Mouse (Mus musculus): ENCODE measurements around the gene Mmp1b. TPM values are rescaled to one million over a fixed set of nuclear protein-coding genes. Genes with fewer than 3 reads are reported as not detected.
"Not testable (repeated sequence)": the region's sequence is repeated elsewhere in the genome, so short reads cannot be mapped to it uniquely, and the experiment has no call there.

Gene Mmp1b
- polyA plus RNA-seq (2015; fragmentation: Nextera tagmentation; extraction: Ambion mirVana): not detected in 2 replicates

DNA sequence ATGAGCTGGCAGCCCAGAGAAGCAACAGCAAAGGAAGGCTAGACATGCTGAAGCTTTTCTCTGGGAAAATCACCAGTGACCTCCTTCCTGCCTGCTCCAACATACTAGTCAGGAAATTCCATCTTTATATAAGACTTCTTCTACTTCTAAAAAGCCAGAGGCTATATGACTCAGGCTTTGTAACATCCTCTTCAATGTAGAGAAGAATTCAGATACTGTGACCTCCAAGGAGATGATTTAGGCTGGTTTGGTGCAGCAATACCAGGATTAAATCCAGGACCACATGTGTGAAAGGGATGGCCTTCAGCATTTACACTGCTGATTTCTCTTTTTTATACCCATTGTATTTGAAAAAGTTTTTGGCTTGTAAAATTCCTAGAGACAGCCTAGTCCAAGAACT lies at the start of gene Mmp1b:
Mmp1b (minus strand) TSS at position 101 of the 400 bp plus-strand sequence.
- Histone ChIP-seq H3K4me1 (no peaks in the 10 kb centered on the region), H3K9ac (no peak within 1 kb of the TSS), H3K9me3 (no peaks in the 10 kb centered on the region), H3K36me3 (no peaks in the 10 kb centered on the region), H3K27ac (no peak within 1 kb of the TSS), H3K4me2 (replicated peaks) (no peak within 1 kb of the TSS), H3K4me3 (no peak within 1 kb of the TSS), H3K27me3 (no peaks in the 10 kb centered on the region)
- ATAC-seq (ENCODE audit: low FRiP score, low read depth): no peak

DNA sequence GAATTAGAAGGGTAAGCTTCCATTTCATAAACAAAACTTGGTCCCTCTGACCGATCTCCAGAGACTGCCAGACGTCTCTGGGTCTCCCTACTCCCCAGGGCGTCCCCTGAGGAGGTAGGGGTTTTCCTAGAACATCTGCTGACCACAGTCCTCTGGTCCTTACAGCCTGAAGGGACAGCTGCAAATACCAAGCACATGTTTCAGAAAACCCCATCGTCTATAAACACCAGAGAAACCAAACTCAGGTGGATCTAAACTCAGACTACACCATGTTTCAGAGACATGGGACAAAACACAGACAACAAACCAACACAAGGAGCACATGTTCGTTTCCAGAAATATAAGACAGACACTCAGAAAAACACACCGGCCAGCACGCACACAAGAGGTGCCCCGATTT lies 8.7 kb upstream of the Mmp1b start:
- H3K4me2 ChIP-seq (replicated peaks); ATAC-seq (ENCODE audit: low FRiP score, low read depth); H3K9ac ChIP-seq; H3K27me3 ChIP-seq; H3K4me3 ChIP-seq; H3K27ac ChIP-seq; H3K36me3 ChIP-seq; H3K9me3 ChIP-seq; H3K4me1 ChIP-seq: not testable (repeated sequence)
- 80% methylated on average over 8 of the region's 8 CpGs for WGBS

DNA sequence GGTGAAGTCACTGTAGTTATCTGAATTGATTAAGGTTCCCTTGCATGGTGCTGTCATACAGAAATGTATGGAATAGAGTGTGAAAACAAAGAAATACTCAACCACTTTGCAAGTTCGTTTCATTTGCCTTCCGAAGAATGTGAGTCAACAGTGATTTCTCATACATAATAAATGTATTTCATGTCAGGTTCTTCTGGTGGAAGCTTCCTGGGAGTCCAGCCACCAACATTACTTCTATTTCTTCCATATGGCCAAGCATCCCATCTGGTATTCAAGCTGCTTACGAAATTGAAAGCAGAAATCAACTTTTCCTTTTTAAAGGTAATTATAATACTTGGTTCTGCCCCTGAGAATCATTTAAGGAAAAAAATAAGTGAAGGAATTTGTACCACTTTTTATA lies 33.3 kb downstream of the Mmp1b start:
- Histone ChIP-seq H3K4me3 (no peak overlapping the region), H3K9ac (no peak overlapping the region), H3K27ac (no peak overlapping the region), H3K36me3 (no peaks in the 10 kb centered on the region), H3K4me1 (no peaks in the 10 kb centered on the region), H3K4me2 (replicated peaks) (no peak overlapping the region), H3K9me3 (no peaks in the 10 kb centered on the region), H3K27me3 (no peaks in the 10 kb centered on the region)
- WGBS: 70% methylated on average over 3 of the region's 3 CpGs
- ATAC-seq (ENCODE audit: low FRiP score, low read depth): no peak

DNA sequence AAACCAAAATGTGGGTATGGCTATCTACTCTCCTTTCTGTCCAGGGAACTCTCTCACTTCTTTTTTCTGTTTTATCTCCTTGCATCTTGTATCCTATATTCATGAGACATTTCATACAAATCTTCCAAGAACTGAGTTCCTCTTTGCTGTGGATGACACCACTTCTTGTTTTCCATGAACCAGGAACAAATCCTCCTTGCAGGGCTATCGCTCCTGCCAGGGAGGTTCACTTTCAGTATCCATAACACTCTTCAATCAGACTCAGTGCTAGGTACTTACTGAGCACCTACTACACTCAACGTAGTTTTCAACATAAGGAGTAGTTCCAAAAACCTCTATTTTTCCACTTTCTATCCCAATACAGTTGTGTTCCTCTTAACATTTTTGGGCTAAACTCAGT lies 42.3 kb downstream of the Mmp1b start:
- no peaks in the 10 kb centered on the region for H3K36me3 ChIP-seq
- no peaks in the 10 kb centered on the region for H3K27me3 ChIP-seq
- H3K4me1 ChIP-seq: no peaks in the 10 kb centered on the region
- H3K4me3 ChIP-seq: no peak overlapping the region
- WGBS: 86% methylated on average over 2 of the region's 2 CpGs
- no peak overlapping the region for H3K9ac ChIP-seq
- no peak overlapping the region for H3K4me2 ChIP-seq (replicated peaks)
- no peaks in the 10 kb centered on the region for H3K9me3 ChIP-seq
- H3K27ac ChIP-seq: no peak overlapping the region
- no peak for ATAC-seq (ENCODE audit: low FRiP score, low read depth)

DNA sequence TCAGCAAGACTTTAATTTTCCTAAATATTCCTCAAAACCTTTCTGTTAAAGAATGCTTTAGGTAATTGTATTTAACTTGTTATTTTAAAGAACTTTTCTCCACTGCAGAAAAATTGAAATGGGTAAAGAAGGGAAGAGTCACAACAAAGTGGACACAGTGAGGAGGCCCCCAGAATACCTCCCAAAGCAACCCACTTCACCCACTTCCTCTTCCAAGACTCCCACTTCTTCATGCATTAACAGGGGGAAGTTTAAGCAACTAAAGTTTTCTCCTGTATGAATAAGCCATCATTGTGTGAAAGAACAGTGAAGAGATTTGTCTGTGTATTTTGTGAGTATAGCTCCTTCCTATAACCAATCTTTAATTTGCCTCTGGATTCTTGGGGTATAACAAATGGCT lies 43.7 kb downstream of the Mmp1b start, which contains the start of gene Mmp12:
Mmp12 (plus strand) TSS at position 275 of the 400 bp plus-strand sequence.
- Histone ChIP-seq H3K4me3 (no peak within 1 kb of the TSS), H3K27ac (no peak within 1 kb of the TSS), H3K9ac (no peak within 1 kb of the TSS), H3K27me3 (no peaks in the 10 kb centered on the region), H3K4me2 (replicated peaks) (no peak within 1 kb of the TSS), H3K36me3 (no peaks in the 10 kb centered on the region), H3K4me1 (no peaks in the 10 kb centered on the region), H3K9me3 (no peaks in the 10 kb centered on the region)
- ATAC-seq (ENCODE audit: low FRiP score, low read depth): no peak

DNA sequence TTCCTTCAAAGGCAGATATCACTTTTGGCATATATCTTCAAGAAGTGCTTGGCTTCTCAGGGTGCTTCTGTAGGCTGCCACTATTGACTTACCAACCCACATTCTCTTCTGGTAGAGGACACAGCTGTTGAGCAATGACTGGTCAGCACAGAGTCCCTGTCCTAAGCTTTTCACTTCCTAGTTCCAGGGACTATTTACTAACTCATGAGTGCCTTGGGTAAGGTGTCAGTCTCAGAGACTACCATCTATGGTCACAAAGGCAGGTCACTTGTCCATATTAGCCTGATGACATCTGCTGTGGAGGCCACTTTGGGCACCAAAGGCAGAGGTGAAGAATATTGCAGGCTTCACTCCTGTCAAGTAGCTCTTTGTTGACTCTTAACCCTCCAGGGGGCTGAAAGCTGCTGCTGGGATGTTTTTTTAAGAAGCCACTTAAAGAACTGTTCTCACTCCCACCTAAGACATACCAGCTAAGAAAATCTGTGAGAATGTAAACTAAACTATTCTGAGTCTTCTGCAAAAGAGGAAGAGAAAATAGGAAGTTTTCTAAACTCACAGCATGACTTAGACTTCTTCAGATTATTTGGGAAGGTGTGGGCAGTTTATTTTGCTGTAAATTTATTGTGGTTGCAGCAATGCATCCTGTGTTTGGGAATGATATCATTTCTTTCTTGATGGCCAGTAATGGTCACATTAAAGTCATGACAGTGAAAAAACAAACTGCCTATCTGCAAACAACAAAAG lies 50.9 kb downstream of the Mmp1b start:
- Histone ChIP-seq H3K9ac (no peak overlapping the region), H3K27ac (no peak overlapping the region), H3K4me3 (no peak overlapping the region), H3K36me3 (no peaks in the 10 kb centered on the region), H3K4me2 (replicated peaks) (no peak overlapping the region), H3K4me1 (no peaks in the 10 kb centered on the region), H3K9me3 (no peaks in the 10 kb centered on the region), H3K27me3 (no peaks in the 10 kb centered on the region)
- ATAC-seq (ENCODE audit: low FRiP score, low read depth): no peak

DNA sequence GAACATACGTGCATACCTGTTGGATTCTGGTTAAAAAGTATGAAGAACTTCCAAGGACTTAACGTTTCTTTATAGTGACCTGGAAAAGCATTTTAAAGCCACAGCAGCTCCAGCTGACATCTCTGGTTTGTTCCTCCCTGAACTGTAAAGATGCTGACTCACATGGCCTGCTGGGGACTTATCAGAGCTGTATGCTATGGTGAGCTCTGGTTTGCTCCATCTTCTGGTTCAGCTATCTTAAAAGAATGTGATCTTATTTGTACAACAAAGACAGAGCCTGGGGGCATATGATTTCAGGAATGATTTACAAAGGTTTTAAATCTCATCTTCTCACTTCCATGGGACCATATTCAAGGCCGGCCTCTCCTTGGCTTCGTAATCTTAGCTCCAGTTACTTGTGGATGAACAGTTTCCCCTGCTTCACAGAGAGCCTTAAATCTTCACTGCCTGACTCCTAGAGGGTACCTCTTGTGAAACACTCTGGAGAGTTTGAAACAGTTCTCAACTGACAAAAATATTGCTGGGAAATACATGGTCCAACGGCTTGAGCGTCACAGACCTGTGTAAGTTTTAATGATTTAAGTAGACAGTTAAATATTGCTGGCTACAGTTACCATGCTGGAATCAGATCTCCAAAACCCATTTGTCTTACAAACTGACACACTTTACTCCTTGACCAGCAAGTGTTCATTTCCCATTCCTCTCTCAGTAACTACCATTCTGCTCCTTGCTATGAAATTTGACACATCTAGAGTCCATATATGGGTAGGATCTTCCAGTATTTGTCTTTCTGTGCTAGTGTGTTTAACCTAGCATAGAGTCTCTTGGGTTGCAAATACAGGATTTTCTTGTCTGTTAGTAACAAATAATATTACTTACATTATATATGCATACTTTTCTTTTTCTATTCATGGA lies 51.8 kb downstream of the Mmp1b start:
- H3K9me3 ChIP-seq: no peaks in the 10 kb centered on the region
- no peak for ATAC-seq (ENCODE audit: low FRiP score, low read depth)
- H3K27me3 ChIP-seq: no peaks in the 10 kb centered on the region
- H3K4me3 ChIP-seq: no peak overlapping the region
- H3K27ac ChIP-seq: no peak overlapping the region
- H3K36me3 ChIP-seq: no peaks in the 10 kb centered on the region
- H3K9ac ChIP-seq: no peak overlapping the region
- H3K4me2 ChIP-seq (replicated peaks): no peak overlapping the region
- WGBS: 70% methylated on average over 5 of the region's 6 CpGs
- no peaks in the 10 kb centered on the region for H3K4me1 ChIP-seq

DNA sequence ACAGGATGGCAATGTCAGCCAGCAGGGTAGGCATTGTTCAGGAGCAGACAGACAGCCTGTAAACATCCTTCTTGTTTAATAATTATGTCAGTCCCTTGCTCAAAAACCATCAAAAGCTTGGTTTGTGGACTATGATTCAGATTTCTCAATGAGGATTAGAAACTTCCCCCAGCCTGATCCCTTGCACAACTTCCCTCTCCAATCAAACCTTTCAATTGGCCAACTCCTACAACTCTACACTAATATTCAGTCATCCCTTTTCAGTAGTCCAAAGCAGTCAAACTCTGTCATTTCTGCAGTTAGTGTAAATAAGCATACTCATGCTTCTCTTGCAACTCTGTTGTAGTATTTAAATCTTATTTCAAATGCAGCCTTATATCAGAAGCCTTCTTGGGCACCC lies 56.0 kb downstream of the Mmp1b start:
- H3K36me3 ChIP-seq: no peaks in the 10 kb centered on the region
- no peak for ATAC-seq (ENCODE audit: low FRiP score, low read depth)
- H3K4me2 ChIP-seq (replicated peaks): no peak overlapping the region
- no peak overlapping the region for H3K27ac ChIP-seq
- no peaks in the 10 kb centered on the region for H3K27me3 ChIP-seq
- no peak overlapping the region for H3K4me3 ChIP-seq
- no peak overlapping the region for H3K9ac ChIP-seq
- H3K4me1 ChIP-seq: no peaks in the 10 kb centered on the region
- H3K9me3 ChIP-seq: no peaks in the 10 kb centered on the region

Other genes starting within 250 kb of the Mmp1b start
- 21.3 and 21.6 TPM in 2 replicates for gene Dync2h1, start 203.6 kb downstream of the Mmp1b start, polyA plus RNA-seq (2015; fragmentation: Nextera tagmentation; extraction: Ambion mirVana)
- gene Dcun1d5, start 203.5 kb downstream of the Mmp1b start, polyA plus RNA-seq (2015; fragmentation: Nextera tagmentation; extraction: Ambion mirVana): 141 TPM in 2 replicates
- 0.14 TPM in 1 of 2 replicates, not detected in the other for gene Mmp13, start 115.5 kb downstream of the Mmp1b start, polyA plus RNA-seq (2015; fragmentation: Nextera tagmentation; extraction: Ambion mirVana)
- gene Mmp12, start 43.7 kb downstream of the Mmp1b start, polyA plus RNA-seq (2015; fragmentation: Nextera tagmentation; extraction: Ambion mirVana): not detected in 2 replicates
- gene Mmp3, start 57.8 kb upstream of the Mmp1b start, polyA plus RNA-seq (2015; fragmentation: Nextera tagmentation; extraction: Ambion mirVana): not detected in 2 replicates
- not detected in 2 replicates for gene Mmp10, start 114.3 kb upstream of the Mmp1b start, polyA plus RNA-seq (2015; fragmentation: Nextera tagmentation; extraction: Ambion mirVana)
- 0.20 and 0.23 TPM in 2 replicates for gene Mmp8, start 170.4 kb upstream of the Mmp1b start, polyA plus RNA-seq (2015; fragmentation: Nextera tagmentation; extraction: Ambion mirVana)
- not detected in 2 replicates for gene Mmp27, start 183.3 kb upstream of the Mmp1b start, polyA plus RNA-seq (2015; fragmentation: Nextera tagmentation; extraction: Ambion mirVana)
- not detected in 2 replicates for gene Mmp20, start 240.2 kb upstream of the Mmp1b start, polyA plus RNA-seq (2015; fragmentation: Nextera tagmentation; extraction: Ambion mirVana)